Mouse (Mus musculus) G1E (cell line): ENCODE measurements at regions not wholly inside any gene's neighbourhood (a gene's known extent, or its start where the extent isn't known, plus 50 kb on each side); places are given as distances from the start of the nearest gene placed in this dataset.
A peak's percentile ranks its signal among the peaks of the same experiment; 100 is the strongest.

ENCODE experiments used
- CTCF ChIP-seq: IDR thresholded peaks from 2 replicates; pipeline ENCODE4 v1.5.1; 2012; ENCODE audit warnings: low read depth, low read length, inconsistent platforms, mixed read lengths
- TAL1 ChIP-seq: conservative IDR thresholded peaks from 2 replicates; pipeline ENCODE4 v1.6.1; 2012; ENCODE audit warnings: low read depth, low read length, inconsistent platforms, mixed read lengths

GRCm38 (mm10) chr8:75315886-75316285, 90.5 kb downstream of the Gm10358 start:
- TF ChIP-seq TAL1 (no peak), CTCF (peak; percentile 65)
